Mouse (Mus musculus): ENCODE measurements at regions not wholly inside any gene's neighbourhood (a gene's known extent, or its start where the extent isn't known, plus 50 kb on each side); places are given as distances from the start of the nearest gene placed in this dataset.

DNA sequence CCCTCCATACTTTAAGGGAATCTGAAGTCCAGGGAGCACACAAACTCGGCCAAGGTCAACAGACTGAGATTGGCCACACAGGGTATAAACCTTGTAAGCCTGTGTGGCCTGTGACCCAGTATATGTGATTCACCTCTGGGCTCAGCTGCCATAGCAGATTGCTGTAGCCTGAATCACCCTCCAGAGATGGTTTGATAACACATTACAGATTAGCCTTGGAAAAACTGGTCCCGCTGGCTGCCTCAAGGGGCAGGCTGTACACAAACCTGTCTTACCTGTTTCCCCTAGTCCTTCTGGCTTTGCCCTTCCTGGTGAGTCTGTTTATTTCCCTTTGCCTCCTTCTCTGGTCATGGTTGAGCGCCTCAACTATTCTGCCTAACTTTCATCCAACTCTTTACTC lies 91.0 kb upstream of the Gm9972 start:
- DNase-seq (ENCODE audit: low spot score in 2 of 2), result no peak

DNA sequence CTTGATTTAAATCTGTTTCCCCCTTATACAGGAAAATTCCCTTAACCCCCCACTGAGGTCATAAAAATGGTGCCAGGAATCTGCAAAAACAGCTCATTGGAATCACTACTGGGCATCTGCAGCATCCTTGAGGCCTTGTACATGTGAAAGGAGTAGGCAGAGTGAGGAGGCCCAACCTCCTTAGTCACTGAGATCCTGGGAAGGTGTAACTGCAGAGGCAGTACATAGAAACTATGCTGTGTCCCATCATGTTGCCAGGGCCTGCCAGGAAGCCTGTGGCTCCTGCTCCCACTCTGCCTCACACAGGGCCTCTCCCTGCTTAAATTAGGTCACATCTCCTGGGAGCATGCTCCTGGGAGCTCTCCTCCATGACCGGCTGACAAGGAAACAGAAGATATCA lies 85.7 kb upstream of the Gm9972 start:
- DNase-seq (ENCODE audit: low spot score in 2 of 2), result peak in 1 of 2 experiments; percentile 18

DNA sequence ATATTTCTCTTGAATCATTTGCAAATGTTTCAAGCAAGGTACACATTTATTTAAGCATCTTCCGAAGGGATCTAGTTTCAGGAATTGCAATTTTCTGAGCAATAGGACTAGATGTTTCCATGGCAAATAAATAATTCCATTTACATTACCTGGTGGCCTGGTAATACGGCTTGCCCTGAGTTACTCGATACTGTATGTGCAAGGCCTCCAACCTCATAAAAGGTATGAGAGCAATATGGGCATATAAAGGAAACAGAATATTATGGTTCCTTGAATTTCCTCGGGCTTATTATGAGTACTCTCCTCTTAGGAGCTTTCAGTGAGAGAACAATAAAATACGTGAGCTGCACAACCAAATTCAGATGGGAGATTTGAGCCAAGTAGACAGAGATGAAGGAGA lies 81.4 kb upstream of the Gm9972 start:
- DNase-seq (ENCODE audit: low spot score in 2 of 2), result no peak

DNA sequence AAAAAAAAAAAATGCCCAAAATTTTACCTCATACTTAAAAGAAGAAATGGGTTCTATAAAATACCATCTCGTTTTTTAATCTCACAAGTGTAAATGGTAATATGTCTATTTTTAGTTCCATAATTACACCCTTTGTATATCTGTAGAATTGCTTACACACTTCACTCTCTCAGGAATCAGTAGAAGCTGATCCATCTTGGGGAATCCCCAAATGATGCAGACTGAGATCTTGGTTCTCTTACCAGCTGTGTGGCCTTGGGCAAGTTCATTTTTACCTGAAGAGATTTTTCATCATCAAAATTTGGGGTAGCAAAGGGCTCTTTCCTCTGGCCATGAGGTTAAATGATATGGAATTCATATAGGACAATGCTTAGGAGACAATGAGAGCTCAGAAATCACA lies 69.8 kb upstream of the Gm9972 start:
- no peak for DNase-seq (ENCODE audit: low spot score in 2 of 2)

DNA sequence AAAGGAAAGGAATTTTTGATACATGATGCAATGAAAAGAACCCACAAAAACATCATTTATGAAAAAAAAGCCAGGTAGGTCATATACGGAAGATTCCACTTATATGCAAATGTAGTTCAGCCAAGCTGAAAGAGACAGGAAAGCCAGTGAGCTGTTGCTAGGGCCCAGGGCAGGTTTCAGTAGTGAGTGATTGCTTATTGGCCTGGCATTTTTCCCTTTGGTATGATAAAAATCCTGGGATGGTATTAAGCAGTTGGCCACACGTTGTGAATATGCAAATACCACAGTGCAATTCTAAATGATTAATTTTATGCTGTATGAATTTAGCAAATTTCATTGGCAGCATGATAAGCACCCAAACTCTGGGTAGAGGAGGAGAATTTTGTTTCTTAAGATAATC lies 57.3 kb upstream of the Gm9972 start:
- no peak for DNase-seq (ENCODE audit: low spot score in 2 of 2)
